Mouse (Mus musculus): ENCODE measurements around the gene Arl5a. TPM values are rescaled to one million over a fixed set of nuclear protein-coding genes. Genes with fewer than 3 reads are reported as not detected.

The Arl5a gene
- total and polyA plus RNA-seq, 3 experiments: 5.4 to 40.3 (median 32.1) TPM

GRCm38 (mm10) chr2:52438437-52438836 lies 13.7 kb upstream of the Arl5a start:
- no peaks in the 10 kb centered on the region for H3K4me1 ChIP-seq (ENCODE audit: insufficient read depth, low read depth, low read length)
- H3K36me3 ChIP-seq (replicated peaks): no peaks in the 10 kb centered on the region
- H3K9me3 ChIP-seq (replicated peaks): no peaks in the 10 kb centered on the region
- peaks cover 6% of the 10 kb centered on the region for H3K27me3 ChIP-seq (ENCODE audit: insufficient read depth, low read length)
- ATAC-seq (ENCODE audit: extremely low read depth, insufficient number of reproducible peaks, low FRiP score, poor library complexity, severe bottlenecking): no peak
- TF ChIP-seq TAL1 (conservative IDR thresholded peaks at IDR 0.05; ENCODE audit: low read depth, low read length): no peak
- no peak for DNase-seq (ENCODE audit: low spot score)
- H3K4me3 ChIP-seq (ENCODE audit: low read depth, low read length): no peak overlapping the region

- H3K4me3 ChIP-seq (ENCODE audit: low read depth, low read length): no peak overlapping the region
- DNase-seq (ENCODE audit: low spot score): no peak
- H3K9me3 ChIP-seq (replicated peaks): no peaks in the 10 kb centered on the region
- H3K27me3 ChIP-seq (ENCODE audit: insufficient read depth, low read length): peaks cover 8% of the 10 kb centered on the region
- TF ChIP-seq POLR2AphosphoS5 (IDR thresholded peaks at IDR 0.05; ENCODE audit: insufficient replicate concordance, low read depth, low read length) (no peak), CTCF (IDR thresholded peaks at IDR 0.05; ENCODE audit: low read depth, low read length) (no peak), GATA1 (IDR thresholded peaks at IDR 0.05; ENCODE audit: borderline replicate concordance, low read length) (no peak), TAL1 (conservative IDR thresholded peaks at IDR 0.05; ENCODE audit: low read depth, low read length) (no peak), GATA2 (IDR thresholded peaks at IDR 0.05; ENCODE audit: borderline replicate concordance, low read depth, low read length) (no peak)
- ATAC-seq (ENCODE audit: extremely low read depth, insufficient number of reproducible peaks, low FRiP score, poor library complexity, severe bottlenecking): no peak
- no peaks in the 10 kb centered on the region for H3K36me3 ChIP-seq (replicated peaks)
- no peaks in the 10 kb centered on the region for H3K4me1 ChIP-seq (ENCODE audit: insufficient read depth, low read depth, low read length)
Measured at GRCm38 (mm10) chr2:52438013-52438412, 13.3 kb upstream of the Arl5a start.

GRCm38 (mm10) chr2:52435919-52436632 lies 11.4 kb upstream of the Arl5a start:
- Histone ChIP-seq H3K9me3 (replicated peaks) (no peaks in the 10 kb centered on the region), H3K36me3 (replicated peaks) (no peaks in the 10 kb centered on the region), H3K27me3 (ENCODE audit: insufficient read depth, low read length) (peaks cover 8% of the 10 kb centered on the region), H3K4me3 (ENCODE audit: low read depth, low read length) (no peak overlapping the region), H3K4me1 (ENCODE audit: insufficient read depth, low read depth, low read length) (no peaks in the 10 kb centered on the region)
- TF ChIP-seq TAL1 (conservative IDR thresholded peaks at IDR 0.05; ENCODE audit: low read depth, low read length) (no peak), CTCF (IDR thresholded peaks at IDR 0.05; ENCODE audit: low read depth, low read length) (no peak), GATA2 (IDR thresholded peaks at IDR 0.05; ENCODE audit: borderline replicate concordance, low read depth, low read length) (no peak), GATA1 (IDR thresholded peaks at IDR 0.05; ENCODE audit: borderline replicate concordance, low read length) (no peak), POLR2AphosphoS5 (IDR thresholded peaks at IDR 0.05; ENCODE audit: insufficient replicate concordance, low read depth, low read length) (no peak)
- DNase-seq (ENCODE audit: low spot score) (no peak), ATAC-seq (ENCODE audit: extremely low read depth, insufficient number of reproducible peaks, low FRiP score, poor library complexity, severe bottlenecking) (no peak)

GRCm38 (mm10) chr2:52433365-52433764 lies 8.7 kb upstream of the Arl5a start:
- TF ChIP-seq GATA1 (IDR thresholded peaks at IDR 0.05; ENCODE audit: borderline replicate concordance, low read length) (no peak), GATA2 (IDR thresholded peaks at IDR 0.05; ENCODE audit: borderline replicate concordance, low read depth, low read length) (no peak), TAL1 (conservative IDR thresholded peaks at IDR 0.05; ENCODE audit: low read depth, low read length) (no peak), POLR2AphosphoS5 (IDR thresholded peaks at IDR 0.05; ENCODE audit: insufficient replicate concordance, low read depth, low read length) (no peak), CTCF (IDR thresholded peaks at IDR 0.05; ENCODE audit: low read depth, low read length) (no peak)
- ATAC-seq (ENCODE audit: extremely low read depth, insufficient number of reproducible peaks, low FRiP score, poor library complexity, severe bottlenecking): no peak
- no peak for DNase-seq (ENCODE audit: low spot score)
- H3K27me3 ChIP-seq (ENCODE audit: insufficient read depth, low read length): peaks cover 10% of the 10 kb centered on the region
- no peaks in the 10 kb centered on the region for H3K36me3 ChIP-seq (replicated peaks)
- H3K9me3 ChIP-seq (replicated peaks): no peaks in the 10 kb centered on the region
- peaks cover 5% of the 10 kb centered on the region; the same call in 1 of the 2 replicates for H3K4me1 ChIP-seq (ENCODE audit: insufficient read depth, low read depth, low read length)
- H3K4me3 ChIP-seq (ENCODE audit: low read depth, low read length): no peak overlapping the region

- no peak for TF ChIP-seq POLR2AphosphoS5 (IDR thresholded peaks at IDR 0.05; ENCODE audit: insufficient replicate concordance, low read depth, low read length)
- TF ChIP-seq GATA1 (IDR thresholded peaks at IDR 0.05; ENCODE audit: borderline replicate concordance, low read length): no peak
- no peak for TF ChIP-seq GATA2 (IDR thresholded peaks at IDR 0.05; ENCODE audit: borderline replicate concordance, low read depth, low read length)
- no peak for TF ChIP-seq CTCF (IDR thresholded peaks at IDR 0.05; ENCODE audit: low read depth, low read length)
- no peak for TF ChIP-seq TAL1 (conservative IDR thresholded peaks at IDR 0.05; ENCODE audit: low read depth, low read length)
- peaks cover 5% of the 10 kb centered on the region; the same call in 1 of the 2 replicates for H3K27me3 ChIP-seq (ENCODE audit: insufficient read depth, low read length)
- ATAC-seq (ENCODE audit: extremely low read depth, insufficient number of reproducible peaks, low FRiP score, poor library complexity, severe bottlenecking) (no peak), DNase-seq (ENCODE audit: low spot score) (no peak)
- H3K9me3 ChIP-seq (replicated peaks): no peaks in the 10 kb centered on the region
- peaks cover under 1% of the 10 kb centered on the region for H3K36me3 ChIP-seq (replicated peaks)
- H3K4me1 ChIP-seq (ENCODE audit: insufficient read depth, low read depth, low read length): peaks cover 20% of the 10 kb centered on the region
- H3K4me3 ChIP-seq (ENCODE audit: low read depth, low read length): no peak overlapping the region
Measured at GRCm38 (mm10) chr2:52427383-52427782, 2.7 kb upstream of the Arl5a start.

GRCm38 (mm10) chr2:52426041-52426440 lies 1.3 kb upstream of the Arl5a start:
- Histone ChIP-seq H3K27me3 (ENCODE audit: insufficient read depth, low read length) (peaks cover 5% of the 10 kb centered on the region; the same call in 1 of the 2 replicates), H3K9me3 (replicated peaks) (no peaks in the 10 kb centered on the region), H3K4me3 (ENCODE audit: low read depth, low read length) (no peak overlapping the region), H3K36me3 (replicated peaks) (peaks cover 6% of the 10 kb centered on the region), H3K4me1 (ENCODE audit: insufficient read depth, low read depth, low read length) (peaks cover 30% of the 10 kb centered on the region)
- TF ChIP-seq POLR2AphosphoS5 (IDR thresholded peaks at IDR 0.05; ENCODE audit: insufficient replicate concordance, low read depth, low read length) (no peak), CTCF (IDR thresholded peaks at IDR 0.05; ENCODE audit: low read depth, low read length) (no peak), GATA2 (IDR thresholded peaks at IDR 0.05; ENCODE audit: borderline replicate concordance, low read depth, low read length) (no peak), GATA1 (IDR thresholded peaks at IDR 0.05; ENCODE audit: borderline replicate concordance, low read length) (no peak), TAL1 (conservative IDR thresholded peaks at IDR 0.05; ENCODE audit: low read depth, low read length) (no peak)
- ATAC-seq (ENCODE audit: extremely low read depth, insufficient number of reproducible peaks, low FRiP score, poor library complexity, severe bottlenecking): no peak
- no peak for DNase-seq (ENCODE audit: low spot score)
